Mouse (Mus musculus): Measurements from ENCODE around the gene Osbp. TPM values are rescaled to one million over a fixed set of nuclear protein-coding genes. Genes with fewer than 3 reads are reported as not detected.

Osbp gene
- polyA plus RNA-seq, 1 experiment from 2014 or later = 7.5 TPM

DNA sequence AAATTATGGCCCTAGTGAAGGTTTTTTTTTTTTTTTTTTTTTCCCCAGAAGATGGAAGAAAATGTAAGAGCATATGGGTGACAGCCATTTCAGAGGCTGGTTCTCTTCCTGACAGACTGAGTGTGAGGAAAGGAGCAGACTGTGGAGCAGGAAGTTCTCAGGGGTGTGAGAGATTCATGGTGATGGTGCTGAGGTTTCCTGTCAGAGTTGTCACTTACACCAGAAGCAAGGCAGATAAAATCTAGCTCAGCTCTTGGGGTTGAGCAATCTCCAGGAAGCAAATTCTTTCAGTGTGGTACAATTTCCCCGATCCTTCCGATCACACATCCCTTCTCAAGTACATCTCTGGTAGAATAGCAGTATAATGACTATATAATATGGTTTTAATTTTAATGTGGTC lies 60.9 kb downstream of the Osbp start:
- DNase-seq = peak; percentile 30
- no peak overlapping the region for H3K4me2 ChIP-seq
- peak; percentile 47; the same call in 1 of the 2 replicates for ATAC-seq (ENCODE audit: insufficient read depth)
- H3K4me3 ChIP-seq (ENCODE audit: low read depth, low read length) = no peak overlapping the region
- H3K27me3 ChIP-seq (ENCODE audit: insufficient read depth, low read length) = no peaks in the 10 kb centered on the region
- H3K9me3 ChIP-seq (ENCODE audit: low read depth, low read length) = no peaks in the 10 kb centered on the region
- H3K27ac ChIP-seq (ENCODE audit: low read depth) = no peak overlapping the region
- TF ChIP-seq CTCF (IDR thresholded peaks at IDR 0.05; ENCODE audit: low read depth) = no peak
- no peaks in the 10 kb centered on the region for H3K4me1 ChIP-seq (ENCODE audit: insufficient read depth)
- no peak overlapping the region for H3K9ac ChIP-seq
- H3K36me3 ChIP-seq (ENCODE audit: insufficient read depth) = no peaks in the 10 kb centered on the region
- 39% methylated on average over 2 of the region's 2 CpGs for WGBS

DNA sequence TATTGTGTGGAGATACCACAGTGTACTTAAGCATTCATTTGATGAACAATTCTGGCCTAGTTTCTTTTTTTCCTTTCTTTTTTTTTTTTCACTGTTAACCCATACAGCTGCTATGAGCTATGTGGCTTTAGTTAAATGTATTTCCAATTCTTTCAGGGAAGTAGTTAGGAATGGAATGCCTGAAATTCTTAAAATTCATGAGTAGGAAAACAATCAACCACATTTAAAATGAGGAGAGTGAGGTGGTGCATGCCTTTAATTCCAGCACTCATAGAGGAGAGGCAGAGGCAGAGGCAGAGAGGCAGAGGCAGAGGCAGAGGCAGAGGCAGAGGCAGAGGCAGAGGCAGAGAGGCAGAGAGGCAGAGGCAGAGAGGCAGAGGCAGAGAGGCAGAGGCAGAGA lies 72.0 kb downstream of the Osbp start:
- Histone ChIP-seq H3K4me2 (no peak overlapping the region), H3K36me3 (ENCODE audit: insufficient read depth) (no peaks in the 10 kb centered on the region), H3K27me3 (ENCODE audit: insufficient read depth, low read length) (no peaks in the 10 kb centered on the region), H3K9me3 (ENCODE audit: low read depth, low read length) (no peaks in the 10 kb centered on the region), H3K4me1 (ENCODE audit: insufficient read depth) (no peaks in the 10 kb centered on the region), H3K4me3 (ENCODE audit: low read depth, low read length) (no peak overlapping the region), H3K9ac (no peak overlapping the region), H3K27ac (ENCODE audit: low read depth) (no peak overlapping the region)
- TF ChIP-seq CTCF (IDR thresholded peaks at IDR 0.05; ENCODE audit: low read depth) = no peak
- DNase-seq = no peak
- ATAC-seq (ENCODE audit: insufficient read depth) = no peak

DNA sequence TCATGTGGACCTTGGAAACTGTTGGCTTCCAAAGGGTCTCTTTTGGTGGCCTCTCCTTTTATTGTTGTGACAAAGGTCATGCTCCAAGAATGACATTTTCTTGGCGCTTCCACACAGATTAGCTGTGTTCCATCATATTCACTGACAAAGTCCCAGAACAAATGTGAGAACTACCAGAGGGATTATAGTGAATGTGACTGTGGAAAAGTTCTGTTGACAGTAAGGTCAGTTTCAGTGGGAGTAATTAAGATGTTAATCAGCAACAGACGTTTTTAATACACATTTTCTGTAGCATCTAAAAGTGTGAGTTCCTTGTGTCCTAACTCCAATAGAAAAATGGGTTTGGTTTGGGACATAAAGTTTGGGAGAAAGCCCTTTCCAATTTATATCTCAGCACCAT lies 75.5 kb downstream of the Osbp start, which contains the start of gene Olfr1423:
Olfr1423 (minus strand) TSS at position 101 of the 400 bp plus-strand sequence.
- H3K4me2 ChIP-seq = no peak within 1 kb of the TSS
- H3K4me1 ChIP-seq (ENCODE audit: insufficient read depth) = no peaks in the 10 kb centered on the region
- H3K4me3 ChIP-seq (ENCODE audit: low read depth, low read length) = no peak within 1 kb of the TSS
- no peaks in the 10 kb centered on the region for H3K36me3 ChIP-seq (ENCODE audit: insufficient read depth)
- DNase-seq (no peak), ATAC-seq (ENCODE audit: insufficient read depth) (no peak)
- TF ChIP-seq CTCF (IDR thresholded peaks at IDR 0.05; ENCODE audit: low read depth) = no peak
- no peak within 1 kb of the TSS for H3K9ac ChIP-seq
- H3K9me3 ChIP-seq (ENCODE audit: low read depth, low read length) = no peaks in the 10 kb centered on the region
- H3K27ac ChIP-seq (ENCODE audit: low read depth) = no peak within 1 kb of the TSS
- WGBS = 46% methylated on average over 2 of the region's 2 CpGs
- H3K27me3 ChIP-seq (ENCODE audit: insufficient read depth, low read length) = no peaks in the 10 kb centered on the region

DNA sequence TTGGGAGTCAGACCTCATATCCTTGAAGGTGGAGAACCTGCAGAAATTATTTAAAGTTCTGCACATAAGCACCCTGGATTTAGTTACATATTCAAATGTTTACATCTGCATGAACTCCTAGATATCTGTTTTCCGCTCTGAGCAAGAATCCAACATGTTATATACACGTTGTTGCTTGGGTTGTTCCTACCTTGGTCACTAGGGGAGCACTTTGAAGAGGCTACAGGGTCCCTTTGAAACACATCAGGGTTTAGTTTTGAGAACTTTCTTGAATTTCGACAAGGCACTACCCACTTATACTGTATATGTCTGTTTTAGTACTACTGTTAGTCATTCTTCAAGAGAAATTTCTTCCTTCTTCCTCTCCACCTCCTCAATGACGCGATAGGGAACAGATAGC lies 77.4 kb downstream of the Osbp start:
- H3K4me2 ChIP-seq = no peak overlapping the region
- ATAC-seq (ENCODE audit: insufficient read depth) (no peak), DNase-seq (no peak)
- no peaks in the 10 kb centered on the region for H3K27me3 ChIP-seq (ENCODE audit: insufficient read depth, low read length)
- H3K9me3 ChIP-seq (ENCODE audit: low read depth, low read length) = no peaks in the 10 kb centered on the region
- H3K4me1 ChIP-seq (ENCODE audit: insufficient read depth) = no peaks in the 10 kb centered on the region
- no peak for TF ChIP-seq CTCF (IDR thresholded peaks at IDR 0.05; ENCODE audit: low read depth)
- no peak overlapping the region for H3K27ac ChIP-seq (ENCODE audit: low read depth)
- H3K4me3 ChIP-seq (ENCODE audit: low read depth, low read length) = no peak overlapping the region
- H3K9ac ChIP-seq = no peak overlapping the region
- H3K36me3 ChIP-seq (ENCODE audit: insufficient read depth) = no peaks in the 10 kb centered on the region
- 84% methylated on average over 5 of the region's 5 CpGs for WGBS

Small RNAs within 50 kb of the gene (microRNA-seq; reads per million reads assigned to microRNA genes)
- 4.8 reads per million, percentile 17 among the genes with 10 or more reads in this experiment for gene Mir6994 (ENCODE audit: borderline number of aligned reads)

Other genes with a start within 250 kb of the Osbp start
- gene Gif, start 218.4 kb upstream of the Osbp start, polyA plus RNA-seq (2014; fragmentation: Nextera tagmentation; extraction: Ambion mirVana) = 0.28 and 0.46 TPM in 2 replicates
- 51.0 and 56.9 TPM in 2 replicates for gene Mrpl16, start 195.6 kb upstream of the Osbp start, polyA plus RNA-seq (2014; fragmentation: Nextera tagmentation; extraction: Ambion mirVana)
- 17.2 and 19.1 TPM in 2 replicates for gene Stx3, start 146.5 kb upstream of the Osbp start, polyA plus RNA-seq (2014; fragmentation: Nextera tagmentation; extraction: Ambion mirVana)
- not detected in 2 replicates for gene Olfr1417, start 126.7 kb upstream of the Osbp start, polyA plus RNA-seq (2014; fragmentation: Nextera tagmentation; extraction: Ambion mirVana)
- not detected in 2 replicates for gene Olfr1418, start 104.9 kb upstream of the Osbp start, polyA plus RNA-seq (2014; fragmentation: Nextera tagmentation; extraction: Ambion mirVana)
- gene Olfr1419, start 90.8 kb upstream of the Osbp start, polyA plus RNA-seq (2014; fragmentation: Nextera tagmentation; extraction: Ambion mirVana) = not detected in 2 replicates
- 0.05 TPM in 1 of 2 replicates, not detected in the other for gene Olfr1420, start 79.4 kb upstream of the Osbp start, polyA plus RNA-seq (2014; fragmentation: Nextera tagmentation; extraction: Ambion mirVana)
- gene Patl1, start 53.5 kb upstream of the Osbp start, polyA plus RNA-seq (2014; fragmentation: Nextera tagmentation; extraction: Ambion mirVana) = 25.9 TPM in 2 replicates
- gene Olfr1423, start 75.4 kb downstream of the Osbp start, polyA plus RNA-seq (2014; fragmentation: Nextera tagmentation; extraction: Ambion mirVana) = not detected in 2 replicates
- gene Olfr1424, start 96.7 kb downstream of the Osbp start, polyA plus RNA-seq (2014; fragmentation: Nextera tagmentation; extraction: Ambion mirVana) = not detected in 2 replicates
- gene Olfr1425, start 111.8 kb downstream of the Osbp start, polyA plus RNA-seq (2014; fragmentation: Nextera tagmentation; extraction: Ambion mirVana) = not detected in 2 replicates
- not detected in 2 replicates for gene Olfr1426, start 126.1 kb downstream of the Osbp start, polyA plus RNA-seq (2014; fragmentation: Nextera tagmentation; extraction: Ambion mirVana)
- gene Olfr1427, start 137.4 kb downstream of the Osbp start, polyA plus RNA-seq (2014; fragmentation: Nextera tagmentation; extraction: Ambion mirVana) = not detected in 2 replicates
- gene Olfr1428, start 150.0 kb downstream of the Osbp start, polyA plus RNA-seq (2014; fragmentation: Nextera tagmentation; extraction: Ambion mirVana) = not detected in 2 replicates
- not detected in 2 replicates for gene Olfr76, start 157.3 kb downstream of the Osbp start, polyA plus RNA-seq (2014; fragmentation: Nextera tagmentation; extraction: Ambion mirVana)
- gene Olfr1555-ps1, start 204.2 kb downstream of the Osbp start, polyA plus RNA-seq (2014; fragmentation: Nextera tagmentation; extraction: Ambion mirVana) = not detected in 2 replicates
- gene Olfr1431, start 234.7 kb downstream of the Osbp start, polyA plus RNA-seq (2014; fragmentation: Nextera tagmentation; extraction: Ambion mirVana) = not detected in 2 replicates

Measured in lung, embryonic 14.5 days (tissue).